Mouse (Mus musculus) erythroblast, embryonic 14.5 days (primary cell): ENCODE results near the gene Dnase1l3. TPM values are rescaled to one million over a fixed set of nuclear protein-coding genes. Genes with fewer than 3 reads are reported as not detected.

Experiments
- H3K27me3 ChIP-seq: 2 replicates; pipeline ENCODE4 v1.6.1; 2012; ENCODE audit warnings: inconsistent platforms; ENCODE audit not compliant: control insufficient read depth
- H3K36me3 ChIP-seq: 2 replicates; pipeline ENCODE4 v1.6.1; 2012; ENCODE audit warnings: mild to moderate bottlenecking, inconsistent platforms; ENCODE audit not compliant: control insufficient read depth
- H3K4me1 ChIP-seq: 2 replicates; pipeline ENCODE4 v1.6.1; 2012; ENCODE audit warnings: inconsistent platforms; ENCODE audit not compliant: control insufficient read depth
- H3K4me3 ChIP-seq: replicated peaks from 2 replicates; pipeline ENCODE3; 2012; ENCODE audit warnings: moderate library complexity, mild to moderate bottlenecking, inconsistent platforms
- H3K9me3 ChIP-seq: 2 replicates; pipeline ENCODE4 v1.6.1; 2012; ENCODE audit warnings: low read length, inconsistent platforms, mixed read lengths; ENCODE audit not compliant: control insufficient read depth
- GATA1 ChIP-seq: IDR thresholded peaks from 2 replicates; pipeline ENCODE4 v1.6.1; 2012; ENCODE audit warnings: low read length, inconsistent platforms, mixed read lengths
- TAL1 ChIP-seq: IDR thresholded peaks from 3 replicates; pipeline ENCODE4 v1.6.1; 2012; ENCODE audit warnings: low read length, inconsistent platforms, mixed read lengths
- polyA plus RNA-seq: library from polyadenylated mRNA; stranded (reverse); fragments of >175 nt; gene quantifications from 2 replicates; pipeline ENCODE4 v1.2.3, GENCODE M21; 2012

The Dnase1l3 gene
- polyA plus RNA-seq, 1 experiment: not detected

GRCm38 (mm10) chr14:7937052-7937630, 57.2 kb downstream of the Dnase1l3 start:
- H3K4me1 ChIP-seq: no peaks in the 10 kb centered on the region

GRCm38 (mm10) chr14:7934166-7934565, 60.2 kb downstream of the Dnase1l3 start:
- no peaks in the 10 kb centered on the region for H3K9me3 ChIP-seq
- no peak overlapping the region for H3K4me3 ChIP-seq
- peaks cover 7% of the 10 kb centered on the region; the same call in 1 of the 2 replicates for H3K36me3 ChIP-seq
- no peaks in the 10 kb centered on the region for H3K4me1 ChIP-seq
- no peaks in the 10 kb centered on the region for H3K27me3 ChIP-seq
- TF ChIP-seq GATA1 (no peak), TAL1 (no peak)

More at GRCm38 (mm10) chr14:7937052-7937630, 57.2 kb downstream of the Dnase1l3 start:
- Histone ChIP-seq H3K4me3 (no peak overlapping the region), H3K9me3 (no peaks in the 10 kb centered on the region), H3K36me3 (peaks cover 5% of the 10 kb centered on the region; the same call in 1 of the 2 replicates), H3K27me3 (no peaks in the 10 kb centered on the region)
- TF ChIP-seq GATA1: no peak

- Histone ChIP-seq H3K9me3 (no peaks in the 10 kb centered on the region), H3K27me3 (no peaks in the 10 kb centered on the region), H3K4me1 (no peaks in the 10 kb centered on the region), H3K36me3 (peaks cover 5% of the 10 kb centered on the region; the same call in 1 of the 2 replicates), H3K4me3 (no peak overlapping the region)
- TF ChIP-seq GATA1: no peak
Observed at GRCm38 (mm10) chr14:7932151-7932550, 62.2 kb downstream of the Dnase1l3 start.

GRCm38 (mm10) chr14:7929029-7929428, 65.3 kb downstream of the Dnase1l3 start:
- no peak overlapping the region for H3K4me3 ChIP-seq
- no peaks in the 10 kb centered on the region for H3K4me1 ChIP-seq
- no peaks in the 10 kb centered on the region for H3K27me3 ChIP-seq
- H3K36me3 ChIP-seq: peaks cover 8% of the 10 kb centered on the region
- no peak for TF ChIP-seq TAL1
- TF ChIP-seq GATA1: no peak
- no peaks in the 10 kb centered on the region for H3K9me3 ChIP-seq

GRCm38 (mm10) chr14:7928362-7928761, 66.0 kb downstream of the Dnase1l3 start:
- Histone ChIP-seq H3K36me3 (peaks cover 8% of the 10 kb centered on the region), H3K9me3 (no peaks in the 10 kb centered on the region), H3K27me3 (no peaks in the 10 kb centered on the region), H3K4me3 (no peak overlapping the region), H3K4me1 (no peaks in the 10 kb centered on the region)
- TF ChIP-seq GATA1: no peak
- no peak for TF ChIP-seq TAL1

GRCm38 (mm10) chr14:7923635-7924034, 70.7 kb downstream of the Dnase1l3 start:
- Histone ChIP-seq H3K27me3 (no peaks in the 10 kb centered on the region), H3K4me3 (no peak overlapping the region), H3K36me3 (peaks cover 4% of the 10 kb centered on the region), H3K9me3 (no peaks in the 10 kb centered on the region), H3K4me1 (no peaks in the 10 kb centered on the region)
- no peak for TF ChIP-seq GATA1
- TF ChIP-seq TAL1: no peak

- Histone ChIP-seq H3K27me3 (no peaks in the 10 kb centered on the region), H3K36me3 (peaks cover 8% of the 10 kb centered on the region), H3K4me1 (no peaks in the 10 kb centered on the region), H3K4me3 (no peak overlapping the region), H3K9me3 (no peaks in the 10 kb centered on the region)
- TF ChIP-seq GATA1: no peak
- TF ChIP-seq TAL1: no peak
Observed at GRCm38 (mm10) chr14:7921459-7921858, 72.9 kb downstream of the Dnase1l3 start.

GRCm38 (mm10) chr14:7919921-7920320, 74.5 kb downstream of the Dnase1l3 start:
- no peaks in the 10 kb centered on the region for H3K27me3 ChIP-seq
- no peaks in the 10 kb centered on the region for H3K4me1 ChIP-seq
- no peak overlapping the region for H3K4me3 ChIP-seq
- no peaks in the 10 kb centered on the region for H3K9me3 ChIP-seq
- H3K36me3 ChIP-seq: peaks cover 10% of the 10 kb centered on the region
- TF ChIP-seq TAL1 (no peak), GATA1 (no peak)

- TF ChIP-seq GATA1 (no peak), TAL1 (no peak)
- Histone ChIP-seq H3K4me1 (no peaks in the 10 kb centered on the region), H3K4me3 (no peak overlapping the region), H3K36me3 (peaks cover 10% of the 10 kb centered on the region), H3K27me3 (no peaks in the 10 kb centered on the region), H3K9me3 (no peaks in the 10 kb centered on the region)
Observed at GRCm38 (mm10) chr14:7919309-7919708, 75.1 kb downstream of the Dnase1l3 start.
